In genomic region chr10:69210006-69210405, GRCm38 (mm10) we compare ENCODE assay signal across 21 mouse cellular contexts. TPM values are rescaled to one million over a fixed set of nuclear protein-coding genes. Genes with fewer than 3 reads are reported as not detected.
DNase-seq lines count a peak whose midpoint lies in the region; TF ChIP-seq lines count a peak whose summit lies in the region.
"Had no signal": no experiment of that assay in that cellular context is flagged by ENCODE, and none has a peak within 500 bp of the region (broad histone marks: within the 10 kb centered on the region; RNA-seq: fewer than 3 reads in every experiment).

No protein-coding gene starts in this region.

- H3K4me3 ChIP-seq in heart, adult 2 months = no peak overlapping the region
- peak overlapping the region; percentile 10; the same call in 1 of the 2 replicates for H3K4me3 ChIP-seq in testis, adult 2 months (ENCODE audit: control insufficient read depth, low read depth, low read length)
- H3K4me3 ChIP-seq: embryonic facial prominence, embryonic 10.5 days; embryonic facial prominence, embryonic 12.5 days; forebrain, embryonic 13.5 days; forebrain, embryonic 15.5 days had no signal

- no peaks in the 10 kb centered on the region for H3K27me3 ChIP-seq in heart, adult 2 months (ENCODE audit: control insufficient read depth, insufficient read depth, low read length)
- no peaks in the 10 kb centered on the region for H3K27me3 ChIP-seq in testis, adult 2 months (ENCODE audit: control insufficient read depth, insufficient read depth, low read length)
- H3K27me3 ChIP-seq: embryonic facial prominence, embryonic 12.5 days; forebrain, embryonic 13.5 days; forebrain, embryonic 15.5 days; Patski had no signal

- no peak overlapping the region for H3K27ac ChIP-seq in heart, adult 2 months
- H3K27ac ChIP-seq in testis, adult 2 months (ENCODE audit: control insufficient read depth, insufficient read depth, low read depth, low read length) = no peak overlapping the region
- H3K27ac ChIP-seq: embryonic facial prominence, embryonic 10.5 days; embryonic facial prominence, embryonic 12.5 days; forebrain, embryonic 13.5 days; forebrain, embryonic 15.5 days had no signal

- TF ChIP-seq EP300 in heart, adult 2 months (IDR thresholded peaks at IDR 0.05; ENCODE audit: insufficient read depth, low read depth, low read length) = no peak

- peaks cover 10% of the 10 kb centered on the region for H3K4me1 ChIP-seq in heart, adult 2 months (ENCODE audit: control insufficient read depth, insufficient read depth, low read length)
- H3K4me1 ChIP-seq in testis, adult 2 months (ENCODE audit: control insufficient read depth, insufficient read depth, low read length) = peaks cover 28% of the 10 kb centered on the region

- TF ChIP-seq CTCF in heart, adult 2 months (IDR thresholded peaks at IDR 0.05) = no peak
- no peak for TF ChIP-seq CTCF in testis, adult 2 months (IDR thresholded peaks at IDR 0.05; ENCODE audit: control insufficient read depth, insufficient read depth, insufficient replicate concordance, low read depth, low read length)

- 98% methylated on average over 10 of the region's 10 CpGs for WGBS in heart, adult 2 months

- no peak for TF ChIP-seq POLR2A in heart, adult 2 months (IDR thresholded peaks at IDR 0.05; ENCODE audit: insufficient read depth, low read depth, low read length)
- TF ChIP-seq POLR2A in testis, adult 2 months (IDR thresholded peaks at IDR 0.05; ENCODE audit: control insufficient read depth, low read depth, low read length) = no peak

- H3K79me2 ChIP-seq in heart, adult 2 months (replicated peaks; ENCODE audit: control insufficient read depth, insufficient read depth, low read length) = no peaks in the 10 kb centered on the region

- intact Hi-C loops in heart, adult 2 months (cut with DNase I) = no loop called here
- intact Hi-C loops in heart, postnatal 14 days (cut with DNase I) = no loop called here

- H3K36me3 ChIP-seq in heart, adult 2 months (ENCODE audit: control insufficient read depth, insufficient read depth, low read length) = no peaks in the 10 kb centered on the region
- no peaks in the 10 kb centered on the region for H3K36me3 ChIP-seq in testis, adult 2 months (ENCODE audit: control insufficient read depth, insufficient read depth, low read length)
- H3K36me3 ChIP-seq: embryonic facial prominence, embryonic 12.5 days; forebrain, embryonic 15.5 days; G1E had no signal

- H3K9ac ChIP-seq in heart, adult 2 months (ENCODE audit: low read depth, low read length) = no peak overlapping the region
- H3K9ac ChIP-seq: embryonic facial prominence, embryonic 12.5 days; forebrain, embryonic 13.5 days; forebrain, embryonic 15.5 days had no signal

- DNase-seq in heart, adult 11 months = peak; percentile 76
- no peak for DNase-seq in heart, adult 2 months
- peak; percentile 3 for DNase-seq in heart, postnatal 4 days
- no peak for DNase-seq in heart, postnatal 14 days
- no peak for DNase-seq in testis, postnatal 10 days (ENCODE audit: low spot score)
- DNase-seq: adrenal gland, adult 8-10 months; adrenal gland, postnatal 14 days; adrenal gland, postnatal 36 days; cerebellum, adult 11-12 months; cerebellum, adult 2 months; cerebellum, adult 9-10 months; cerebellum, postnatal 25 days had no signal

RNA-seq across cellular contexts. Expression of gene A930033H14Rik, which starts 2.9 kb away (rescaled TPM):
- total RNA-seq in heart, adult 2 months (2021) = 1 to 10 TPM; 1.1 TPM
- polyA plus RNA-seq in heart, adult 2 months (2012; rRNA removed) = 0.61 TPM in 2 replicates
- 1 to 10 TPM; 6.0 to 6.6 TPM for total RNA-seq in heart, postnatal 4 days (2021)
- 1 to 10 TPM; 2.4 to 2.8 TPM for total RNA-seq in heart, postnatal 14 days (2021)
- polyA plus RNA-seq in testis, adult 2 months (2012; rRNA removed) = 1.4 and 1.5 TPM in 2 replicates
- polyA plus RNA-seq: activated CD4-positive, CD25-positive, alpha-beta regulatory T cell, adult 4 months; CD4-positive, CD25-positive, alpha-beta regulatory T cell, adult 4 months; G1E had no signal

RNA-seq across cellular contexts. Expression of gene Rhobtb1, which starts 58.8 kb away (rescaled TPM):
- 100 to 1,000 TPM; 123 to 160 TPM for total RNA-seq in heart, adult 2 months (2021)
- 65.5 and 79.6 TPM in 2 replicates for polyA plus RNA-seq in heart, adult 2 months (2012; rRNA removed)
- 10 to 100 TPM; 46.7 to 59.7 TPM for total RNA-seq in heart, postnatal 4 days (2021)
- total RNA-seq in heart, postnatal 14 days (2021) = 100 to 1,000 TPM; 136 TPM
- 20.0 and 22.4 TPM in 2 replicates for polyA plus RNA-seq in testis, adult 2 months (2012; rRNA removed)
- polyA plus RNA-seq: activated CD4-positive, CD25-positive, alpha-beta regulatory T cell, adult 4 months; CD4-positive, CD25-positive, alpha-beta regulatory T cell, adult 4 months; G1E had no signal

Comparison
In these comparisons a context has a peak if more than half of its experiments do, and no peak if none do; other contexts are left out.
1. DNase-seq: peak in heart, adult 11 months (single experiment) and heart, postnatal 4 days (single experiment); none in heart, adult 2 months (0 of 2), heart, postnatal 14 days (0 of 2) and testis, postnatal 10 days (single experiment).